Mouse (Mus musculus) liver, adult 2 months (tissue): ENCODE results near the gene Tfpi.

ENCODE experiments used
- CTCF ChIP-seq: fragments of 200-500 bp; IDR thresholded peaks from 2 replicates; pipeline ENCODE4 v1.5.1; 2011; ENCODE audit warnings: low read depth, low read length, control low read depth
- POLR2A ChIP-seq: fragments of 200-500 bp; IDR thresholded peaks from 2 replicates; pipeline ENCODE4 v1.6.1; 2011; ENCODE audit warnings: low read length, control low read depth; ENCODE audit not compliant: insufficient read depth; ENCODE audit errors: extremely low read depth

- TF ChIP-seq CTCF (no peak), POLR2A (no peak)
Measured at GRCm38 (mm10) chr2:84525047-84525446, 48.5 kb upstream of the Tfpi start.
